Mouse (Mus musculus) limb, embryonic 13.5 days (tissue): ENCODE measurements at regions not wholly inside any gene's neighbourhood (a gene's known extent, or its start where the extent isn't known, plus 50 kb on each side); places are given as distances from the start of the nearest gene placed in this dataset.

ENCODE experiments used
- ATAC-seq: fragments of 200-750 bp; cut with Nextera tagmentation; 2 replicates; pipeline ENCODE4 v1.8.0; 2017; ENCODE audit warnings: low read depth, moderate number of reproducible peaks, moderate TSS enrichment; ENCODE audit not compliant: low FRiP score
- H3K27ac ChIP-seq: fragments of 300-500 bp; sonication (generic); 2 replicates; pipeline ENCODE4 v1.5.1; 2015; ENCODE audit warnings: inconsistent platforms, mild to moderate bottlenecking, moderate library complexity
- H3K27me3 ChIP-seq: fragments of 300-500 bp; sonication (generic); 2 replicates; pipeline ENCODE4 v1.6.1; 2015; ENCODE audit warnings: mild to moderate bottlenecking, inconsistent platforms
- H3K36me3 ChIP-seq: fragments of 300-500 bp; sonication (generic); 2 replicates; pipeline ENCODE4 v1.6.1; 2015; ENCODE audit warnings: inconsistent platforms, mild to moderate bottlenecking, moderate library complexity
- H3K4me1 ChIP-seq: fragments of 300-500 bp; sonication (generic); 2 replicates; pipeline ENCODE4 v1.6.1; 2015; ENCODE audit warnings: inconsistent platforms
- H3K4me2 ChIP-seq: fragments of 300-500 bp; sonication (generic); replicated peaks from 2 replicates; pipeline ENCODE4 v1.6.1; 2015; ENCODE audit warnings: inconsistent platforms, mild to moderate bottlenecking, moderate library complexity
- H3K4me3 ChIP-seq: fragments of 300-500 bp; sonication (generic); 2 replicates; pipeline ENCODE4 v1.5.1; 2015; ENCODE audit warnings: moderate library complexity, mild to moderate bottlenecking, inconsistent platforms
- H3K9ac ChIP-seq: fragments of 300-500 bp; sonication (generic); 2 replicates; pipeline ENCODE4 v1.6.1; 2015; ENCODE audit warnings: mild to moderate bottlenecking, inconsistent platforms
- H3K9me3 ChIP-seq: fragments of 300-500 bp; sonication (generic); 2 replicates; pipeline ENCODE4 v1.6.1; 2016; ENCODE audit warnings: inconsistent platforms
- WGBS: fragments of 180-500 bp; shearing (Covaris S2); methylation state at CpG from one replicate; pipeline ENCODE4 v1.1.7; 2015; 5-methylcytosine and 5-hydroxymethylcytosine counted together

GRCm38 (mm10) chr12:68584786-68585523 lies 574.0 kb downstream of the Rps29 start:
- ATAC-seq, result no peak
- H3K9me3 ChIP-seq, result no peaks in the 10 kb centered on the region

GRCm38 (mm10) chr12:68579909-68580308 lies 579.1 kb downstream of the Rps29 start:
- no peak for ATAC-seq
- no peak overlapping the region for H3K4me3 ChIP-seq
- no peak overlapping the region for H3K9ac ChIP-seq
- H3K27me3 ChIP-seq, result no peaks in the 10 kb centered on the region
- no peaks in the 10 kb centered on the region for H3K9me3 ChIP-seq
- H3K4me1 ChIP-seq, result no peaks in the 10 kb centered on the region
- no peak overlapping the region for H3K4me2 ChIP-seq
- no peak overlapping the region for H3K27ac ChIP-seq
- no peaks in the 10 kb centered on the region for H3K36me3 ChIP-seq
- 61% methylated on average over 5 of the region's 5 CpGs for WGBS

More at GRCm38 (mm10) chr12:68584786-68585523, 574.0 kb downstream of the Rps29 start:
- no peak overlapping the region for H3K4me2 ChIP-seq
- WGBS, result 64% methylated on average over 6 of the region's 6 CpGs
- H3K27ac ChIP-seq, result no peak overlapping the region
- no peak overlapping the region for H3K4me3 ChIP-seq
- no peaks in the 10 kb centered on the region for H3K36me3 ChIP-seq
- no peaks in the 10 kb centered on the region for H3K27me3 ChIP-seq
- no peak overlapping the region for H3K9ac ChIP-seq
- H3K4me1 ChIP-seq, result no peaks in the 10 kb centered on the region

GRCm38 (mm10) chr12:68577453-68577852 lies 581.5 kb downstream of the Rps29 start:
- Histone ChIP-seq H3K4me3 (no peak overlapping the region), H3K9ac (no peak overlapping the region), H3K27ac (no peak overlapping the region), H3K9me3 (no peaks in the 10 kb centered on the region), H3K4me2 (no peak overlapping the region), H3K4me1 (no peaks in the 10 kb centered on the region), H3K36me3 (no peaks in the 10 kb centered on the region), H3K27me3 (no peaks in the 10 kb centered on the region)
- no peak for ATAC-seq
- WGBS, result 74% methylated on average over 6 of the region's 6 CpGs

GRCm38 (mm10) chr12:68576855-68577254 lies 582.1 kb downstream of the Rps29 start:
- no peak for ATAC-seq
- H3K9me3 ChIP-seq, result no peaks in the 10 kb centered on the region
- no peak overlapping the region for H3K27ac ChIP-seq
- no peaks in the 10 kb centered on the region for H3K4me1 ChIP-seq
- no peak overlapping the region for H3K4me3 ChIP-seq
- no peaks in the 10 kb centered on the region for H3K27me3 ChIP-seq
- no peak overlapping the region for H3K4me2 ChIP-seq
- no peaks in the 10 kb centered on the region for H3K36me3 ChIP-seq
- no peak overlapping the region for H3K9ac ChIP-seq
- 53% methylated on average over 7 of the region's 7 CpGs for WGBS

GRCm38 (mm10) chr12:68554943-68555627 lies 603.9 kb downstream of the Rps29 start:
- Histone ChIP-seq H3K27me3 (no peaks in the 10 kb centered on the region), H3K27ac (no peak overlapping the region), H3K9ac (no peak overlapping the region), H3K9me3 (no peaks in the 10 kb centered on the region), H3K36me3 (no peaks in the 10 kb centered on the region), H3K4me2 (no peak overlapping the region), H3K4me3 (no peak overlapping the region), H3K4me1 (no peaks in the 10 kb centered on the region)
- 64% methylated on average over 7 of the region's 7 CpGs for WGBS
- ATAC-seq, result no peak

GRCm38 (mm10) chr12:68554292-68554691 lies 604.7 kb downstream of the Rps29 start:
- WGBS, result 43% methylated on average over 2 of the region's 2 CpGs
- no peak overlapping the region for H3K4me3 ChIP-seq
- H3K4me2 ChIP-seq, result no peak overlapping the region

GRCm38 (mm10) chr12:68541811-68542210 lies 617.2 kb downstream of the Rps29 start:
- H3K36me3 ChIP-seq, result no peaks in the 10 kb centered on the region
- no peak overlapping the region for H3K27ac ChIP-seq
- no peaks in the 10 kb centered on the region for H3K9me3 ChIP-seq
- WGBS, result 62% methylated on average over 3 of the region's 3 CpGs
- H3K4me3 ChIP-seq, result no peak overlapping the region
- H3K27me3 ChIP-seq, result no peaks in the 10 kb centered on the region
- H3K4me1 ChIP-seq, result no peaks in the 10 kb centered on the region
- H3K4me2 ChIP-seq, result no peak overlapping the region
- H3K9ac ChIP-seq, result no peak overlapping the region
- ATAC-seq, result no peak

More at GRCm38 (mm10) chr12:68554292-68554691, 604.7 kb downstream of the Rps29 start:
- Histone ChIP-seq H3K27ac (no peak overlapping the region), H3K9ac (no peak overlapping the region), H3K36me3 (no peaks in the 10 kb centered on the region), H3K27me3 (no peaks in the 10 kb centered on the region), H3K4me1 (no peaks in the 10 kb centered on the region), H3K9me3 (no peaks in the 10 kb centered on the region)
- ATAC-seq, result no peak

- H3K4me1 ChIP-seq, result no peaks in the 10 kb centered on the region
- H3K9me3 ChIP-seq, result no peaks in the 10 kb centered on the region
- no peak overlapping the region for H3K27ac ChIP-seq
- H3K4me3 ChIP-seq, result no peak overlapping the region
- no peak overlapping the region for H3K4me2 ChIP-seq
- H3K9ac ChIP-seq, result no peak overlapping the region
- WGBS, result 72% methylated on average over 4 of the region's 4 CpGs
- no peaks in the 10 kb centered on the region for H3K36me3 ChIP-seq
- no peaks in the 10 kb centered on the region for H3K27me3 ChIP-seq
- no peak for ATAC-seq
These were observed 658.2 kb downstream of the Rps29 start for GRCm38 (mm10) chr12:68500794-68501193.

GRCm38 (mm10) chr12:68463032-68463431 lies 696.0 kb downstream of the Rps29 start:
- 58% methylated on average over 4 of the region's 4 CpGs for WGBS
- Histone ChIP-seq H3K9me3 (peaks cover 3% of the 10 kb centered on the region; the same call in 1 of the 2 replicates), H3K27me3 (no peaks in the 10 kb centered on the region), H3K4me1 (peaks cover 6% of the 10 kb centered on the region; the same call in 1 of the 2 replicates), H3K4me3 (no peak overlapping the region), H3K4me2 (no peak overlapping the region), H3K9ac (no peak overlapping the region), H3K27ac (no peak overlapping the region), H3K36me3 (no peaks in the 10 kb centered on the region)
- peak; percentile 71; the same call in 1 of the 2 replicates for ATAC-seq

GRCm38 (mm10) chr12:68458196-68458595 lies 700.8 kb downstream of the Rps29 start:
- 83% methylated on average over 7 of the region's 7 CpGs for WGBS

GRCm38 (mm10) chr12:68426601-68427000 lies 732.4 kb downstream of the Rps29 start:
- Histone ChIP-seq H3K4me1 (no peaks in the 10 kb centered on the region), H3K4me2 (no peak overlapping the region), H3K36me3 (no peaks in the 10 kb centered on the region), H3K4me3 (no peak overlapping the region), H3K9me3 (no peaks in the 10 kb centered on the region), H3K27me3 (no peaks in the 10 kb centered on the region), H3K9ac (no peak overlapping the region), H3K27ac (no peak overlapping the region)
- ATAC-seq, result no peak
- WGBS, result 82% methylated on average over 1 of the region's 1 CpGs

More at GRCm38 (mm10) chr12:68458196-68458595, 700.8 kb downstream of the Rps29 start:
- no peaks in the 10 kb centered on the region for H3K36me3 ChIP-seq
- H3K9me3 ChIP-seq, result peaks cover 3% of the 10 kb centered on the region; the same call in 1 of the 2 replicates
- H3K9ac ChIP-seq, result no peak overlapping the region
- H3K27me3 ChIP-seq, result no peaks in the 10 kb centered on the region
- no peak overlapping the region for H3K4me3 ChIP-seq
- peaks cover 5% of the 10 kb centered on the region; the same call in 1 of the 2 replicates for H3K4me1 ChIP-seq
- H3K27ac ChIP-seq, result no peak overlapping the region
- no peak for ATAC-seq
- no peak overlapping the region for H3K4me2 ChIP-seq

- no peak overlapping the region for H3K4me3 ChIP-seq
- H3K36me3 ChIP-seq, result no peaks in the 10 kb centered on the region
- H3K4me2 ChIP-seq, result no peak overlapping the region
- H3K9me3 ChIP-seq, result no peaks in the 10 kb centered on the region
- H3K4me1 ChIP-seq, result no peaks in the 10 kb centered on the region
- ATAC-seq, result no peak
- H3K27me3 ChIP-seq, result no peaks in the 10 kb centered on the region
- H3K27ac ChIP-seq, result no peak overlapping the region
- H3K9ac ChIP-seq, result no peak overlapping the region
These were observed 734.0 kb downstream of the Rps29 start for GRCm38 (mm10) chr12:68425006-68425405.
